Mouse (Mus musculus) monocyte, adult 59 days (primary cell): ENCODE results near the gene 6430628N08Rik. TPM values are rescaled to one million over a fixed set of nuclear protein-coding genes. Genes with fewer than 3 reads are reported as not detected.

ENCODE experiments used
- total RNA-seq, 2 experiments: library from RNA; stranded (reverse); gene quantifications; one replicate each; pipeline ENCODE4 v1.2.4; 2023

6430628N08Rik gene
- total RNA-seq: not detected

DNA sequence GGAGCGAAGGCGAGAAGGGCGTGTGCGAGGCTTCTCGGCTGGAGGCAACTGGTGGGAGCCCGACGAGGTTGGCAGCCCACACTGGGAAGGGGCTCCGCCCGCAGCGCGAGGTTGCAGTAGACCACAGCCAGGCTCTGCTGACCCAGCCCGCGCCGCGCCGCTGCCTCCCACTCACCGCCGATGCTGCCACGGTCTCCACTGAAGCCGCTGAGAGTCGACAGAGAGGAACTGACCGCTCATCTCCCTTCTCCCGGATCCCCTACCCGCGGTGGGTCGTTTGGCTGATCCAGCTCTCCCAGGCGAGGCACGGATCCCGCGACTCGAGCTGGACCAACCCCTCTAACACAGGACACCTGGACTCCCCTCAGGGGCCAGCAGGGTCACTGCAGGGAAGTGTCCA is at the start of gene 6430628N08Rik:
6430628N08Rik (plus strand) TSS at position 113 of the 400 bp plus-strand sequence.

DNA sequence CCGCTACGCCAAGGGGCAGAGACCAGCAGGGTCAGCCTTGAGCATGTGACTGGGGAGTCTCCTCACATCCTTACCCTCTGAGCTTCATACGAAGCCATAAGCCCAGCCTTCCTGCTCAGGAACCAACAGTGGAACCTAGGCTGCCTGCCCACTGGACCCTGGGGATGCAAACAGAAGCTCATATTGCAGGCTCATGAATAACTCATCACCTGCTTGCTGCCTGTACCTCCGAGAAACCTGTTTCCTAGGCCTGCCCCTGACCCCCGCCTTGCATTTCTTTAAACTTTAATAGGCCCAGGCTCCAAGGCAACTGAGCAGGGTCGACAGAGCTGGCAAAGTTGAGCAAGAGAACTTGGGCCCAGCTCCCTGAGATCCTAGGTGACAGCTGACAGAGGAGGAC is 6.4 kb upstream of the 6430628N08Rik start, which contains the start of gene Kncn:
Kncn (plus strand) TSS at position 379 of the 400 bp plus-strand sequence.

DNA sequence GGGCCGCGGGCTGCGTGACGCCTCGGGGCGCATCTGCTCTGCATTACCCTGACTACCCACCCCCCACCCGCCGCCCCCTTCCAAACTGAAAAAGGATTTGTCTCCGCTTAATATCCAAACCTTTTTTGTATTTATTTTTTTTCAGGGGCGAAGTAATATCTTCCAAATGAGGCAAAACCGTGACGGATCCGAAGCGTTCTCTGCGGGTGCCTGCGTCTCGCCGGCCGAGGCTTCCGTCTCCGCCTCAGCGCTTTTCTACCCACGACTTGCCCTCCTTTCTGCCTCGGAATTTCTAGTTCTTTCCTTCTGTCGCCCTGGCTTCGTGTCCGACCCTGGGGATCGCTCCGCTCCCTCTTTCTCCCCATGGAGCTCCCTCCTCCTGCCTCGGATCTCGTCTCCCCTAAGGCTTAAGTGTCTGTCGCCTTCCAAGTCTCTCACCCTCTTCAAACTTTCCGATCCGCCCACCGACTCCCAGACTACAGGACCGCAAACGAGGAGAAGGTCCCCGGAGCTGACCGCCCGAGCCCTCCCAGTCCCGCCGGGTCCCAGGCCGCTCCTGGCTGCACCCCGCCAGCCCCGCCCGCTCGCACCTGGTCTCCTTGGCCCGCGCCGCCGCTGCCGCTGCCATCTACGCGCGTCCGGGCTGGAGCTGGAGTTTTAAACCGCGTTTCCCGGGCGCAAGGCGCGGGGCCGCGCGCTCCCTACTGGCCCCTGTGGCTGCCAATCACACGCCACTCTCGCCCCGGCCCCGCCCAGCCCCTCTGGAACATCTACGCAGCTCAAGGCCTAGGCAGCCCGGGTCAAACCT is 49.0 kb downstream of the 6430628N08Rik start, which contains the start of gene Dmbx1:
Dmbx1 (minus strand) TSS at position 632 of the 808 bp plus-strand sequence.

Other genes starting within 250 kb of the 6430628N08Rik start
- not detected for gene Cyp4b1, start 242.9 kb upstream of the 6430628N08Rik start, total RNA-seq
- 10 to 100 TPM; 29.9 to 31.6 TPM for gene Efcab14, start 152.9 kb upstream of the 6430628N08Rik start, total RNA-seq
- not detected for gene Tex38, start 109.6 kb upstream of the 6430628N08Rik start, total RNA-seq
- gene Atpaf1, start 105.9 kb upstream of the 6430628N08Rik start, total RNA-seq: 10 to 100 TPM in 1 of 2 experiments, 1 to 10 TPM in 1; 6.2 to 10.2 TPM
- gene Mob3c, start 62.6 kb upstream of the 6430628N08Rik start, total RNA-seq: 10 to 100 TPM; 26.3 to 37.9 TPM
- 100 to 1,000 TPM; 145 to 156 TPM for gene Mknk1, start 51.5 kb upstream of the 6430628N08Rik start, total RNA-seq
- 1 to 10 TPM in 1 of 2 experiments, under 1 TPM in 1; 0.55 to 1.4 TPM for gene Kncn, start 6.3 kb upstream of the 6430628N08Rik start, total RNA-seq
- gene Dmbx1, start 49.3 kb downstream of the 6430628N08Rik start, total RNA-seq: not detected
- 1 to 10 TPM; 1.2 to 2.1 TPM for gene Faah, start 127.3 kb downstream of the 6430628N08Rik start, total RNA-seq
- 10 to 100 TPM; 21.4 to 23.2 TPM for gene Nsun4, start 163.2 kb downstream of the 6430628N08Rik start, total RNA-seq
- gene Uqcrh, start 184.4 kb downstream of the 6430628N08Rik start, total RNA-seq: 100 to 1,000 TPM; 261 to 279 TPM
- gene Lrrc41, start 184.6 kb downstream of the 6430628N08Rik start, total RNA-seq: 10 to 100 TPM; 28.3 to 35.8 TPM
- 1 to 10 TPM in 1 of 2 experiments, under 1 TPM in 1; 0.84 to 1.1 TPM for gene Rad54l, start 233.0 kb downstream of the 6430628N08Rik start, total RNA-seq
- 10 to 100 TPM; 17.7 to 19.9 TPM for gene Pomgnt1, start 233.2 kb downstream of the 6430628N08Rik start, total RNA-seq